Mouse (Mus musculus) cortical plate, adult 2 months (tissue): ENCODE data around the gene Rgs14.

ENCODE experiments used
- CTCF ChIP-seq: fragments of 200-500 bp; IDR thresholded peaks from 2 replicates; pipeline ENCODE4 v1.5.1; 2011; ENCODE audit warnings: mild to moderate bottlenecking, control low read depth, low read length; ENCODE audit not compliant: insufficient read depth; ENCODE audit errors: extremely low read depth
- POLR2A ChIP-seq: fragments of 200-500 bp; IDR thresholded peaks from 2 replicates; pipeline ENCODE4 v1.6.1; 2011; ENCODE audit warnings: mild to moderate bottlenecking, low read length, control low read depth; ENCODE audit not compliant: insufficient read depth; ENCODE audit errors: extremely low read depth

GRCm38 (mm10) chr13:55319931-55320533 lies 49.5 kb upstream of the Rgs14 start, which contains the start of gene Prelid1:
- TF ChIP-seq CTCF (no peak), POLR2A (no peak; the same call in 1 of the 2 replicates)
